Mouse (Mus musculus): Measurements from ENCODE around the gene Gm18336.

- no peak for TF ChIP-seq CTCF (IDR thresholded peaks at IDR 0.05; ENCODE audit: control insufficient read depth, insufficient read depth, low read length)
- TF ChIP-seq POLR2A (IDR thresholded peaks at IDR 0.05; ENCODE audit: borderline replicate concordance, control insufficient read depth, low read depth, low read length) = no peak
These were observed 7.1 kb downstream of the Gm18336 start for GRCm38 (mm10) chrX:73391481-73391880.
